Mouse (Mus musculus): Measurements from ENCODE around the gene Erbb2.

DNA sequence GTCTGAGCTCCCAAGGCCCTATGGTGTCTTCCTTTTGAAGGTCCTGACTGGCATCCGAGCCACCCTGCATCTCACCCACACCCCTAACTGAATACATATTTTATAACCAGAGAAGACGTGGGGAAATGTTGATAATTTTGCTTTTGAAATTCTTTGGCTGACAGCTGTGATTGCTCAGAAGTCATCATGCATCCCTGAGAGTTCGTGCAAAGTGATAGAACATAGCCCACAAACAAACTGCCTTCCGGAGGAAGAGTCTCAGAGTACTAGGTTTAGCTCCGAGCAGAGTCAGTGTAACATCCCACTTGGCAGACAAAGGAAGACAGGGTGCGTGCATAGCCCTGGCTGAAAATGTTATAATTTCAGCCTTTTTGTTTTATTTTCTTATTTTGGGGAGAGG lies 39.0 kb upstream of the Erbb2 start:
- TF ChIP-seq EP300 (IDR thresholded peaks at IDR 0.05; ENCODE audit: insufficient read depth, low read depth, low read length) = no peak
- TF ChIP-seq CTCF (IDR thresholded peaks at IDR 0.05; ENCODE audit: low read depth, low read length) = no peak

Data from ES-Bruce4 (cell line).